Mouse (Mus musculus): ENCODE results near the gene Atp10a. TPM values are rescaled to one million over a fixed set of nuclear protein-coding genes. Genes with fewer than 3 reads are reported as not detected.

Atp10a gene
- polyA plus RNA-seq, 1 experiment from 2014 or later, result 3.3 TPM

GRCm38 (mm10) chr7:58716626-58717025 is 60.7 kb downstream of the Atp10a start:
- ATAC-seq (replicated peaks; ENCODE audit: low FRiP score) (no peak), DNase-seq (ENCODE audit: low spot score) (no peak)
- Histone ChIP-seq H3K9me3 (ENCODE audit: control insufficient read depth, low read length) (no peaks in the 10 kb centered on the region), H3K4me1 (replicated peaks; ENCODE audit: control insufficient read depth, insufficient read depth, low read length) (no peaks in the 10 kb centered on the region), H3K4me2 (no peak overlapping the region), H3K4me3 (ENCODE audit: low read depth, low read length) (no peak overlapping the region), H3K27ac (ENCODE audit: low read depth, low read length) (no peak overlapping the region), H3K36me3 (ENCODE audit: control insufficient read depth, insufficient read depth, low read length) (no peaks in the 10 kb centered on the region), H3K27me3 (replicated peaks; ENCODE audit: control insufficient read depth, insufficient read depth, low read length) (no peaks in the 10 kb centered on the region), H3K9ac (ENCODE audit: low read depth, low read length) (no peak overlapping the region)
- 83% methylated on average over 3 of the region's 3 CpGs for WGBS

- DNase-seq (ENCODE audit: low spot score) (no peak), ATAC-seq (replicated peaks; ENCODE audit: low FRiP score) (no peak)
- Histone ChIP-seq H3K4me3 (ENCODE audit: low read depth, low read length) (no peak overlapping the region), H3K36me3 (ENCODE audit: control insufficient read depth, insufficient read depth, low read length) (no peaks in the 10 kb centered on the region), H3K4me1 (replicated peaks; ENCODE audit: control insufficient read depth, insufficient read depth, low read length) (no peaks in the 10 kb centered on the region), H3K4me2 (no peak overlapping the region), H3K9ac (ENCODE audit: low read depth, low read length) (no peak overlapping the region), H3K27me3 (replicated peaks; ENCODE audit: control insufficient read depth, insufficient read depth, low read length) (no peaks in the 10 kb centered on the region), H3K9me3 (ENCODE audit: control insufficient read depth, low read length) (no peaks in the 10 kb centered on the region), H3K27ac (ENCODE audit: low read depth, low read length) (no peak overlapping the region)
- 81% methylated on average over 2 of the region's 2 CpGs for WGBS
Observed at GRCm38 (mm10) chr7:58718556-58718955, 62.6 kb downstream of the Atp10a start.

GRCm38 (mm10) chr7:58719218-58719938 is 63.4 kb downstream of the Atp10a start:
- DNase-seq (ENCODE audit: low spot score) (no peak), ATAC-seq (replicated peaks; ENCODE audit: low FRiP score) (no peak)
- Histone ChIP-seq H3K9me3 (ENCODE audit: control insufficient read depth, low read length) (no peaks in the 10 kb centered on the region), H3K4me3 (ENCODE audit: low read depth, low read length) (no peak overlapping the region), H3K27ac (ENCODE audit: low read depth, low read length) (no peak overlapping the region), H3K4me2 (no peak overlapping the region), H3K9ac (ENCODE audit: low read depth, low read length) (no peak overlapping the region), H3K4me1 (replicated peaks; ENCODE audit: control insufficient read depth, insufficient read depth, low read length) (no peaks in the 10 kb centered on the region), H3K36me3 (ENCODE audit: control insufficient read depth, insufficient read depth, low read length) (no peaks in the 10 kb centered on the region), H3K27me3 (replicated peaks; ENCODE audit: control insufficient read depth, insufficient read depth, low read length) (no peaks in the 10 kb centered on the region)
- 73% methylated on average over 4 of the region's 4 CpGs for WGBS

GRCm38 (mm10) chr7:58722250-58722649 is 66.3 kb downstream of the Atp10a start:
- H3K36me3 ChIP-seq (ENCODE audit: control insufficient read depth, insufficient read depth, low read length), result no peaks in the 10 kb centered on the region
- DNase-seq (ENCODE audit: low spot score) (no peak), ATAC-seq (replicated peaks; ENCODE audit: low FRiP score) (no peak)
- H3K4me1 ChIP-seq (replicated peaks; ENCODE audit: control insufficient read depth, insufficient read depth, low read length), result 0 out of 2 replicates have a peak, but pooled peaks cover 4% of the 10 kb centered on the region
- H3K9ac ChIP-seq (ENCODE audit: low read depth, low read length), result no peak overlapping the region
- H3K27me3 ChIP-seq (replicated peaks; ENCODE audit: control insufficient read depth, insufficient read depth, low read length), result no peaks in the 10 kb centered on the region
- no peak overlapping the region for H3K27ac ChIP-seq (ENCODE audit: low read depth, low read length)
- H3K4me2 ChIP-seq, result no peak overlapping the region
- H3K9me3 ChIP-seq (ENCODE audit: control insufficient read depth, low read length), result no peaks in the 10 kb centered on the region
- H3K4me3 ChIP-seq (ENCODE audit: low read depth, low read length), result no peak overlapping the region
- 66% methylated on average over 1 of the region's 1 CpGs for WGBS

- no peak overlapping the region for H3K4me3 ChIP-seq (ENCODE audit: low read depth, low read length)
- H3K4me2 ChIP-seq, result peak overlapping the region; percentile 20; the same call in 1 of the 2 replicates
- no peak overlapping the region for H3K9ac ChIP-seq (ENCODE audit: low read depth, low read length)
- 0 out of 2 replicates have a peak, but pooled peaks have one; percentile 30 for ATAC-seq (replicated peaks; ENCODE audit: low FRiP score)
- 35% methylated on average over 8 of the region's 8 CpGs for WGBS
- H3K27ac ChIP-seq (ENCODE audit: low read depth, low read length), result no peak overlapping the region; the same call in 1 of the 2 replicates
- no peak for DNase-seq (ENCODE audit: low spot score)
- no peaks in the 10 kb centered on the region for H3K36me3 ChIP-seq (ENCODE audit: control insufficient read depth, insufficient read depth, low read length)
- H3K9me3 ChIP-seq (ENCODE audit: control insufficient read depth, low read length), result no peaks in the 10 kb centered on the region
- no peaks in the 10 kb centered on the region for H3K27me3 ChIP-seq (replicated peaks; ENCODE audit: control insufficient read depth, insufficient read depth, low read length)
- peaks cover 29% of the 10 kb centered on the region for H3K4me1 ChIP-seq (replicated peaks; ENCODE audit: control insufficient read depth, insufficient read depth, low read length)
Observed at GRCm38 (mm10) chr7:58730201-58730600, 74.2 kb downstream of the Atp10a start.

GRCm38 (mm10) chr7:58730831-58731230 is 74.9 kb downstream of the Atp10a start:
- no peaks in the 10 kb centered on the region for H3K9me3 ChIP-seq (ENCODE audit: control insufficient read depth, low read length)
- H3K36me3 ChIP-seq (ENCODE audit: control insufficient read depth, insufficient read depth, low read length), result no peaks in the 10 kb centered on the region
- no peak for DNase-seq (ENCODE audit: low spot score)
- 17% methylated on average over 1 of the region's 1 CpGs for WGBS
- peak overlapping the region; percentile 13; the same call in 1 of the 2 replicates for H3K27ac ChIP-seq (ENCODE audit: low read depth, low read length)
- H3K4me3 ChIP-seq (ENCODE audit: low read depth, low read length), result no peak overlapping the region
- peak overlapping the region; percentile 40 for H3K4me2 ChIP-seq
- peaks cover 29% of the 10 kb centered on the region for H3K4me1 ChIP-seq (replicated peaks; ENCODE audit: control insufficient read depth, insufficient read depth, low read length)
- no peaks in the 10 kb centered on the region for H3K27me3 ChIP-seq (replicated peaks; ENCODE audit: control insufficient read depth, insufficient read depth, low read length)
- peak; percentile 71 for ATAC-seq (replicated peaks; ENCODE audit: low FRiP score)
- no peak overlapping the region for H3K9ac ChIP-seq (ENCODE audit: low read depth, low read length)

GRCm38 (mm10) chr7:58732406-58732805 is 76.4 kb downstream of the Atp10a start:
- Histone ChIP-seq H3K27me3 (replicated peaks; ENCODE audit: control insufficient read depth, insufficient read depth, low read length) (no peaks in the 10 kb centered on the region), H3K27ac (ENCODE audit: low read depth, low read length) (no peak overlapping the region), H3K9me3 (ENCODE audit: control insufficient read depth, low read length) (no peaks in the 10 kb centered on the region), H3K4me3 (ENCODE audit: low read depth, low read length) (no peak overlapping the region), H3K9ac (ENCODE audit: low read depth, low read length) (no peak overlapping the region), H3K4me2 (no peak overlapping the region), H3K36me3 (ENCODE audit: control insufficient read depth, insufficient read depth, low read length) (no peaks in the 10 kb centered on the region), H3K4me1 (replicated peaks; ENCODE audit: control insufficient read depth, insufficient read depth, low read length) (peaks cover 25% of the 10 kb centered on the region)
- WGBS, result 56% methylated on average over 6 of the region's 6 CpGs
- no peak for ATAC-seq (replicated peaks; ENCODE audit: low FRiP score)
- DNase-seq (ENCODE audit: low spot score), result no peak

GRCm38 (mm10) chr7:58733490-58733901 is 77.5 kb downstream of the Atp10a start:
- DNase-seq (ENCODE audit: low spot score) (no peak), ATAC-seq (replicated peaks; ENCODE audit: low FRiP score) (no peak)
- H3K9me3 ChIP-seq (ENCODE audit: control insufficient read depth, low read length), result no peaks in the 10 kb centered on the region
- H3K4me2 ChIP-seq, result no peak overlapping the region
- H3K4me3 ChIP-seq (ENCODE audit: low read depth, low read length), result no peak overlapping the region
- no peak overlapping the region for H3K9ac ChIP-seq (ENCODE audit: low read depth, low read length)
- peaks cover 25% of the 10 kb centered on the region for H3K4me1 ChIP-seq (replicated peaks; ENCODE audit: control insufficient read depth, insufficient read depth, low read length)
- WGBS, result 64% methylated on average over 6 of the region's 6 CpGs
- no peak overlapping the region for H3K27ac ChIP-seq (ENCODE audit: low read depth, low read length)
- no peaks in the 10 kb centered on the region for H3K27me3 ChIP-seq (replicated peaks; ENCODE audit: control insufficient read depth, insufficient read depth, low read length)
- no peaks in the 10 kb centered on the region for H3K36me3 ChIP-seq (ENCODE audit: control insufficient read depth, insufficient read depth, low read length)
